Mouse (Mus musculus) mouse embryonic stem cell (cell line): ENCODE measurements around the gene Ntsr1.

Source experiments
- in situ Hi-C, 2 experiments: fragments of 300-500 bp; cut with MboI; formaldehyde crosslinking; loops; 1 replicate in 1 of 2; 3 replicates in 1 of 2; pipeline ENCODE4 v1.14.3; 2019 to 2020; ENCODE audit warnings: low sequenced_read_pairs in 2 of 2, low pct_unique_long_range_greater_than_20kb in 1 of 2, mixed read lengths in 1 of 2; ENCODE audit not compliant: unreplicated experiment in 1 of 2

The Ntsr1 gene

DNA sequence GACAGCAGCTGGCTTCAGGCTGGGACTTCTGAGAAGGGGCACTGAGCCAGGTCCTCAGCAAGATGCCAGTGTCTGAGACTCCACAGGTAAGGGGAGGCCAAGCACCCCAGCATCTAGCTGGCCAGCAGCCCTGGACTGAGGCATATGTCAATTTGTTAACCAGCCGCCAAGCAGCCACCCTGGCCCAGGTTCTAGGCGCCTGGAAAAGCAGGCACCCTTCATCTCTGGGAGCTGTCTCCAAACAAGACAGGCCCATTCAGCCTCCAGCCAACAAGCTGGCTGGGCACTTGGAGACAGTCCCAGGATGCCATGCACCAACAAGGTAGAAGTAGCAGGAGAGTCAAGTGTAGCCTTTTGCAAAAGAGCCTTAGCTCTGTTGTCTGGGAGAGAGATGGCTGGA lies 43.9 kb downstream of the Ntsr1 start:
- in situ Hi-C loops, result no loop called here

DNA sequence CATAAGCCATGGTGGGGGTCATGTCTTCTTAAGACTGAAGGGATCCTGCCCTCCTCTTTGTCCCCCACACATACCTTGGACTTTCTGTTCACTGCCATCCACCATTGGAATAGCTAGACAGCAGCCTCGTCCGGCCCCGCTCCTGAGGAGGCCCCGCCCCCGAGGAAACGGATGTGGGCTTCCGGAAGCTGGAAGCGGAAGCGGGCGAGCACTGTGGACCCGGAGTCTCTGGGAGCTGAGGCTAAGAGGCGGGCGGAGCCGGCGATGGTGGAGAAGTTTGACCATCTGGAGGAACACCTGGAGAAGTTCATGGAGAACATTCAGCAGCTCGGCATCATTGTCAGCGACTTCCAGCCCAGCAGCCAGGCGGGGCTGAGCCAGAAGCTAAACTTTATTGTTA lies 45.3 kb downstream of the Ntsr1 start:
- in situ Hi-C loops, result no loop called here

DNA sequence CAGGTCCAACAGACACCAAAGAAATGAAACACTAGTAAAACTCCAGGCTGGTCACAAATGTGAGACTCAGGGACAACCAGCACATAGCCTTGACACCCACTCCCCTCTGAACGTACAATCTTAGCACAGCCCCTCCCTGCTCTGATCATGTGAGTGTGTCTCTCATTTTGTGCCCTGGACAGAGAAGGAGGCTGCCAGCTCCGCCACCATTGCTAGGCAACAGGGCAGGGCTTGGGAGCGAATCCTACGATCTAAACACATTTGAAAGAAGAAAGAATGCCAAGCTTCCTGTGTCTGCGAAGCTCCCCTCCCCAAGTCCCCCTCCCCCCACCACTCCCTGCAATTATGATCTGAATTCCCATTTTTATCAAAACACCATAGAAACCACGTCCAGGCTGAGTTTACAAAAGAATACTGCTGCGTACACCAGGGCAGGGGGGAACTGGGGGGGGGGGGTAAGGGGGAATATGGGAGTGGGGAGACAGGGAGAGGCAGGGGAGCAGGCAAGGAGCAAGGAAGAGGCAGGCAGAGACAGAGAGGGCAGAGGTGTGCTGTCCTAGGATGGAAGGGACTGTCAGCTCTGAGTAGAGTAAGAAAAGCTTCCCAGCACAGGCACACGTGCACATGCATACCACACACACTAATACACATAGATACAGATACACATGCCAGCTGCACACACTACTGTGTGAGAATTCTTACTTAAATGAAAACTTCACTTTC lies 47.8 kb downstream of the Ntsr1 start:
- in situ Hi-C loops, result no loop called here

DNA sequence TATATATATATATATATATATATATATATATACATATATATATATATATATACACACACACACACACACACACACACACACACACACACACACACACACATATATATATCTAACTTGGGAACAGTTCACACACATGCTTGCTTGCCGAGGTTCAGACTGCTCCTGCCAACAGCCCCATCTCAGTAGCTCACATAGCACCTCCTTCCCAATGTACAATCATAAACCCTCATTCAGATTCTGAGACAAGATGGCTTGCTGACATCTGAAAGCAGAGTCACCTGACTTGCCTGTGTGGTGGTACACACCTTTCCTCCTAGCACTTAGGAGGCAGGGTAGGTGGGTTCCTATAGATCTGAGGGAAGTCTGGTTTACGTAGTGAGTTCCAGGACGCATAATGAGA lies 52.6 kb downstream of the Ntsr1 start:
- in situ Hi-C loops, result loop anchor here in 1 of 2 experiments (10.0 kb wide), 1 partner anchor 68 kb away; no protein-coding TSS in a partner anchor

DNA sequence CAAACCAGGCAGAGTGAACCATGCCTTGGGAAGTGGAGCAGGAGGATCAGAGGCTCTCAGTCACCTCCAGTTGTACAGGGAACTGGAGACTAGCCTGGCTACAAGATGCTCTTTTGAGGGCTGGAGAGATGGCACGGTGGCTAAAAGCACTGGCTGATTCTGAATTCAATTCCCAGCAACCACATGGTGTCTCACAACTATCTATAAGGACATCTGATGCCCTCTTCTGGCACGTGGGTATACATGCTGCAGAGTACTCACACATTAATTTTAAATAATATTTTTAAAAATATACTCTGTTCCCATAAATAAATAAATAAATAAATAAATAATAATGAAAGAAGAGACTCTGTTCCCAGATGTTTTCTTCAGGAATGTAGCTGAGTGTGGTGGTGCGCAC lies 55.4 kb downstream of the Ntsr1 start:
- in situ Hi-C loops, result loop anchor here (5.0 to 10.0 kb wide), 2 partner anchors 70 to 83 kb away; no protein-coding TSS in a partner anchor

DNA sequence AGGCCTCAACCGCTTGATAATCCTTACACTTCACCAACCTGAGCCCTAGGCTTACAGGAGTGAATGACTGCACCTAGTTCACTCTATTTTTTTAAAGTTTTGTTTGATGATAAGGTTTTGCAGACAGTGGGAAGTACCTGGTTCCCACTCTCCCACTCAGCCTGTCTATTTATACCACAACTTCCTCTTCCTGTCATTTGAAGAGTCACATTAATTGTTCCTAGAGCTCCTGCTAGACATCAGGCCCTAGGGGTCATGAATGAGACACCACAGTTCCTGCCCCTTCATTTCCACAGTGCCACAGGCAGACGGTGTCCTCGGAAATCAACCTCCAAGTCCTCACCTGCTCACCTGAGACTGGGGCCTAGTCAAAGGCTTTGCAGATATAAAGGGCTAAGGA lies 56.7 kb downstream of the Ntsr1 start:
- in situ Hi-C loops, result loop anchor here (5.0 to 10.0 kb wide), 2 partner anchors 72 to 84 kb away; no protein-coding TSS in a partner anchor

DNA sequence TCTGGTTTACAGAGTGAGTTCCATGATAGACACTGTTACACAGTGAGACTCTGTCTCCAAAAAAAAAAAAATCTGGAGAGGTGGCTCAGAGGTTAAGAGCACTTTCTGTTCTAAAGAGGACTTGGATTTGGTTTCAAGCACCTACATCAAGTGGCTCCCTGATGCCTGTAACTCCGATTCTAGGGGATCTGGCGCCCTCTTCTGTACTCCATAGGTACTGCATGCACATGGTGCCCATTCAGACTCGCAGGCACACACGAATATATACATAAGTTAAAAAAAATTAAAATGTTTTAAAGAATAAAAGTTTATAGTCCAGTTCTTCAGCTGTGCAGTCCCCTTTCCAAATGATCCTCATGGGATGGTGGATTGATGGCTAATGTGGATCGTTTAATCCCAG lies 60.5 kb downstream of the Ntsr1 start:
- in situ Hi-C loops, result no loop called here

DNA sequence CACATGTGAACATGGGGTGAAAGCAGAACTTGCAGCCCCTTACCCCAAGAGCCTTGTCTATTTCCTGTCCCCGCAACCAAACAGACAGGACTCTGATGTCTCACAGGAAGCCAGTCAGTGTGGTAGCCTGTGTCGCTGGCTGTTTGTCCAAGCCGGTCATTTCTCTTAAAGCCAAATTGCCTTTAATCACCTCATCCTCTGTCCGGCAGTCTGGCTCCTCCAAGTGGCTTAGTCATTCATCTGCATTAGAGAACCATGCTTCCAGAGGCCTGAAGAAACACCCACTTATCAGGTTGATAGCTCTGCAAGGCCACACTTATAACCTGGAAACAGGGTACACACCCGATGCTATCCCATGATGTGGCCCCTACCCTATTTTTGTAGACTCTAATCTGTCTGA lies 62.4 kb downstream of the Ntsr1 start:
- in situ Hi-C loops, result no loop called here

DNA sequence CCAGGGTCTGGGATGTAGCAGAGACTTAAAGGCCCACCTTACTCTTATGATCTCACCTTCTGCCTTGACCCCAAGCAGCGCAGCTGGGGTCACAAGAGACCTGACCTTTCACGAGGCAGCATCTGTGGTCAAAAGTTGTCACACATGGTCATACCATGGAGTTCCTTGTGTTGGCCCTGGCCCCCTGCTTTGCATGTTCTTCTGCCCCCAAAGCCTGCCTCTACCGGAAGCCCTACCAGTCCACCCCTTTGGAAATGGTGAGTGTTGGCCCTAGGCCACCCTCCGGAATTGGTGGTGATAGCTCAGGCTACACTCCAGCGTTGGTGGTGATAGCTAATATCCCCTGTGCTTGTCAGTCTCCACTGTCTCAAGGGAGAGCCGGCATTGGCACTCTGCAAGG lies 63.5 kb downstream of the Ntsr1 start:
- in situ Hi-C loops, result no loop called here

DNA sequence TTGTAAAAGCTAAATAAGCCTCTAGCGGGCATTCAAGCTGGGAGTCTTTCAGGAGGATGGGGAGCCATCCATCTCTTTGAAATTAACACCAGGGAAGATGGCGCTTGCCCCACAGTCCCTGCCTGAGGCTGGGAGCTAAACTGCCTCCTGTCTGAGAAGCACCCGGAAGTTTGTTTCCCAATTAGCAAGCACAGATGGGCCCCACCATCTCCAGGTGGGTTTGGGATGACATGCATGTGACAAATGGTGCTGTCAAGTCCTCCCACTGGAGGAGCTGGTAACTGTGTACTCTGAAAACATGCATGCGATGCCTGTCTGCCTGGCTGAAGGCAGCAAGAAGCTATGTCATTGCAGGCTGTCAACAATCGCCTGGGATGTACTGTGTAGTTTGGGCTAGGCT lies 64.1 kb downstream of the Ntsr1 start:
- in situ Hi-C loops, result no loop called here

DNA sequence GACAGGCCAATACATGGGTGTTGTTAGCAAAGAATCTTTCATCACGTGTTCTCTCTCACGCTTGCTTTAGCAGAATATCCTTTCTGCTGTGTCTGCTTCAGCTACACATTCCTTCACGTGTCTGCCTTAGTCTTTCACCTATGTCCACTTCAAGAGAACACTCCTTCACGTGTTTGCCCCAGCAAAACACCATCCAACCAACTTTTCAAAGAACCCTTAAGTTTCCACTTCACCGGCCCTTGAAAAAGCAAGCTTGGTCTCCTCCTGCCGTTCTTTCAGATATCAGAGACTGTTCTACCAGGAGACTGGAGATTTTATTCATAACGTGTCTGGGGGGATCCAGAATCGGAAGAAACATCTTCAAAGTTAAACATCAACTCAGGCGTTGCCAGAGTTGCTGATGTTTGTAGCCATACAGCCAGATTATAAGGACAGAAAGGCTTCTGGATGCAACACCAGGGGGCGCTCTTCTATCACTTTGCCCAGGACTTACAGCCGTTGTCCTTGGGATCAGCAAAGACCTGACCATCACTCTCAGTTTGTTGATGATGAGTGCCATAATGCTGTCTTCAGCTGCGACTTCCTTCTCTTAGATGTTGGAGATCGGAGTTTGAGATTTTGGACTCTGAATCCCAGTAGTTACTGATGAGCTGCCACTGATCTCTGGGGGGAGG lies 66.6 kb downstream of the Ntsr1 start:
- in situ Hi-C loops, result no loop called here

DNA sequence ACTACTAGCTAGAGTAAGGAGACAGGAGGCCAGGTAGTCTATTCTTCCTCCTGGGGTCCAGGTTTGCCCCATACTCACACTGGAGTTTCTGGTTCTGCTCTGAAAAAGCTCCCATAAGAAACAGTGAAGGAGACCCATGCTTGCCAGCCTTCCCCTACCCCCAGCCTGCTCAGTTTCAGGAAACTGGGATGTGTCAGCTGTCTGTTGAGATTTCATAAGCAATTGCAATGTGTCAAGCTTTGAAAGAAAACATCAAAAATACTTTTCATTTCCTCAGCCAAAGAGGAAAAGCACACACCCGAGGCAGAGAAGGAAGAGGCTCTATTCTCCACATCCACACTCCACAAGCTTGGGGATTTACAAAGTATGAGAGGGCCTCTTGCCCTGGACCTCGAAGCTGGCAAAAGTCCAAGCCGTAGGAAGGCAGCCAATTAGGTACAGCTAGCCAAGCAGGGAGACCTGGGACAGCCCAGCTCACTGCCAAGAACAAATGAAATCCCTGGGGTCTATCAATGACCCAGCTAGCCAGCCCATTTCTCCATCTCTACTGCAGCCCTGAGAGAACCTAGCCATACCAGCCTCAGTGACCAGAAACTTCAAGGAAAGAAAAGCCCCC lies 69.4 kb downstream of the Ntsr1 start:
- in situ Hi-C loops, result no loop called here

DNA sequence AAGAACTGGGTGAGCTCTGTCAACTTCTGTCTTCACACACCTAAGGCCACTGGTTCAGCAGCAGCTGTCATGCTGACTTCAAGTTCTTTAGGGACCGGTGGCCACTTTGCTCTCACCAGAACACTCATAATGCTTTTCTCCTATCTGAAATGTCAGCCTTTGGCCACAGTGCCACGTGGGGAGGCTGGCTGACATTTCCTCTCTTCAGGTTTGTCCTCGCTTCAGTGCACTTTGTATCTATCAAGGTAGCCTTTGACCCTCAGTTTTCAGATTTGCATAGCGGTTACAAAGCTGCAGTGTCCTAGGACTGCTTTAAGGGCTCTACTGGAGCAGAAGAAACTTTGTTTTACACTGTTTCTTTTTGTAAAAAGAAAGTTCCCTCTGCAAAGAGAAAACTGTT lies 76.7 kb downstream of the Ntsr1 start:
- in situ Hi-C loops, result loop anchor here in 1 of 2 experiments (10.0 kb wide), 2 partner anchors 188 to 222 kb away; no protein-coding TSS in a partner anchor

DNA sequence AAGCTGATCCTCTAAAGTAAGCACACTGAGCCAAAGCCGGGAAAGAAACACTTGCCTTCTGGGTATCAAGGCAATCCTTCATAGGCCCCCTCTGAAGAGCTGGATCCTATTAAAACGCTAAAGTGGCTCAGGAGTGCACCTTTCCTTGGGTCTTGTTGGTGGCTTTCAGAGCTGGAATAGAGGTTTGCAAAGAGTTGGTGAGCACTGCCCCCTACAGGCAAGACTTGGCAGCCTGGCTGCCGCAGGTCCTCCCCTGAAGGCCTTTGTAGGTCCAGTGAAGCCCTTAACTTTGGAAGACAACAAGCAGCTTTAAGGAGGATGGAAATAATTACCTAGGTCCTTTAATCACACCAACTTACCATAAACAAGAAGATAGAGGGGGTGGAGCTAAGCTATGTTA lies 78.9 kb downstream of the Ntsr1 start:
- in situ Hi-C loops, result loop anchor here in 1 of 2 experiments (10.0 kb wide), 2 partner anchors 186 to 224 kb away; no protein-coding TSS in a partner anchor

DNA sequence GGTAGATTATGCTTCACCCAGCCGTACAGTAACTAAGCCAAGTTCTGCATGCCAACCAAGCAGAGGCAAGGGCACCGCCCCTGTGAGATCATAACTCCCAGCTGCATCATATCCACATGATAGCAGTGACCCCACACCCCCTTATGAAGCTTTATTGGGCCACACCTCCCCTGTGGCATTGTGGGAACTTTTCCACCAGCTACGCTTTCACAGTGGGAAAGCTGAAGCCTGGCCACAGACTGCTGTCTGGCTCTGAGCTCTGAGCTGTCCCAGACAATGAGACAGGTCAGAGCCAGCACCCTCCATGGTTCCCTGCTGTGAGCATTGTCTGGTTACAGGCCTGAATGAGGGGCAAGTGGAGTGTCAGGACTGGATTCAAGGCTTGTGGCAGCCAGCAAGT lies 81.2 kb downstream of the Ntsr1 start, which contains the start of gene Mrgbp:
Mrgbp (plus strand) TSS at position 303 of the 400 bp plus-strand sequence.
- in situ Hi-C loops, result loop anchor here in 1 of 2 experiments (5.0 kb wide), 1 partner anchor 186 kb away; no protein-coding TSS in a partner anchor

DNA sequence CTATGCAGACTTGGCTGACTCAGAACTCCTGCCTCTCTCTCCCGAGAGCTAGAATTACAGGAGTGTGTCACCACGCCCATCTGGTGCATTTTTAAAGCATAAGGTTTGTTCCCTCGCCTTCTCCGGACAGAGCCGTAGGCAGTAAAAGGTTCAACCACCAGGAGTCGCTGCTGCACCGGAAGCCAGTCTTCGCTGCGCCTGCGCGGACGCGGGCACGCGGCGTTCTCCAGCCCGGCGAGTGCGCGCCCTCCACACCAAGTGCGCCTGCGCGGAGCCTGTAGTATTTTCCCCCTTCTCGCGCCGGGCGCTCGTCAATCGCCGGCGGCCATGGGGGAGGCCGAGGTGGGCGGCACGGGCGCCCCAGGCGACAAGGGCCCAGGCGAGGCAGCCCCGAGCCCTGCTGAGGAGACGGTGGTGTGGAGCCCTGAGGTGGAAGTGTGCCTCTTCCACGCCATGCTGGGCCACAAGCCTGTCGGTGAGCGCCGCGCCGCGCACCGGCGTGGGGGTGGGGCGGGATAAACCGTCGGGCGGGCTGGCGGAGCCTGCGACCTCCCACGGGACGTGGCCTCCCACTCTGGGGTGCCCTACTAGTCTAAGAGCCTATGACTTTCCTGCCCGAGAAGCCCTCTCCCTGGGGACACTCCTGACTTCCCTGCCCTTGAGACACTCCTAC lies 82.8 kb downstream of the Ntsr1 start:
- in situ Hi-C loops, result loop anchor here in 1 of 2 experiments (5.0 kb wide), 1 partner anchor 185 kb away; no protein-coding TSS in a partner anchor

DNA sequence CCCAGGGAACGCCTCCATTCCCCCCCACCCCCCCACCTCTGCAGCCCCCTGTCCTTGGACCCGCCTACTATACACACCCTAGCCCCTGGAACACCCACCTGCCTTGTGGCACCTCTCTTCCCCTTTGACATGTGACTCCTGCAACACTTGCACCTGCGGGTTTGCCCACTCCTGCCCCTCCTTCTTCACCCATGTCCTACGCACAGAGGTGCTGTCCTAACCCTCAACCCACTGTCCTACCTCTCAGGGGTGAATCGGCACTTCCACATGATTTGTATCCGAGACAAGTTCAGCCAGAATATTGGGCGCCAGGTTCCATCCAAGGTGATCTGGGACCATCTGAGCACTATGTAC lies 83.4 kb downstream of the Ntsr1 start:
- in situ Hi-C loops, result loop anchor here in 1 of 2 experiments (5.0 kb wide), 1 partner anchor 184 kb away; no protein-coding TSS in a partner anchor

DNA sequence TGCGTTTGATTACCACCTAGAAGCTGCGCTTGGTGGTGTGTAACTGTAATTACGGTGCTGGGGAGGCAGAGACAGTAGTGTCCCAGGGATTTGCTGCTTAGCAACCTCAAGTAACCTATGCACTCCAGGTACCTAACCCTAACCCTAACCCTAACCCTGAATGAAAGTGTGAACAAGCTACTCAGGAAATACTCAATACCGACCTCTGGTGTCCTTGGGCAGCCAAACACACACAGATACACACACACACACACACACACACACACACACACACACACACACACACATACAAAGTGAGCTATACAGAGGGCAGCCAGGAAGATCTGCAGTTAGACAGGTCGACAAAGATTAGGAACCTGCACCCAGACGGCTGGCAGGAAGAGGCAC lies 89.0 kb downstream of the Ntsr1 start:
- in situ Hi-C loops, result no loop called here
